Mouse (Mus musculus) midbrain, embryonic 10.5 days (tissue): ENCODE results near the gene Bid. TPM values are rescaled to one million over a fixed set of nuclear protein-coding genes. Genes with fewer than 3 reads are reported as not detected.
A peak's percentile ranks its signal among the peaks of the same experiment; 100 is the strongest.
"Not testable (repeated sequence)": the region's sequence is repeated elsewhere in the genome, so short reads cannot be mapped to it uniquely, and the experiment has no call there.

ENCODE experiments used
- DNase-seq: peaks from one replicate; pipeline ENCODE4 v3.0.0-alpha.2; 2017; ENCODE audit warnings: low spot score
- H3K27ac ChIP-seq: fragments of 300-500 bp; sonication (generic); replicated peaks from 2 replicates; pipeline ENCODE4 v1.5.1; 2016; ENCODE audit warnings: mild to moderate bottlenecking
- H3K27me3 ChIP-seq: fragments of 300-500 bp; sonication (generic); 2 replicates; pipeline ENCODE4 v1.6.1; 2016; ENCODE audit warnings: low read depth, mild to moderate bottlenecking; ENCODE audit not compliant: poor library complexity, severe bottlenecking
- H3K36me3 ChIP-seq: fragments of 300-500 bp; sonication (generic); 2 replicates; pipeline ENCODE4 v1.6.1; 2016; ENCODE audit warnings: mild to moderate bottlenecking, moderate library complexity
- H3K4me1 ChIP-seq: fragments of 300-500 bp; sonication (generic); 2 replicates; pipeline ENCODE4 v1.6.1; 2016
- H3K4me3 ChIP-seq: fragments of 300-500 bp; sonication (generic); 2 replicates; pipeline ENCODE4 v1.5.1; 2016; ENCODE audit warnings: mild to moderate bottlenecking, moderate library complexity
- H3K9me3 ChIP-seq: fragments of 300-500 bp; sonication (generic); replicated peaks from 2 replicates; pipeline ENCODE4 v1.6.1; 2016; ENCODE audit warnings: mild to moderate bottlenecking
- WGBS: fragments of 180-500 bp; shearing (Covaris S2); methylation state at CpG from one replicate; pipeline ENCODE4 v1.1.7; 2016; 5-methylcytosine and 5-hydroxymethylcytosine counted together
- polyA plus RNA-seq: library from polyadenylated mRNA; unstranded; fragments of >200 nt; fragmentation: Nextera tagmentation; extraction: Ambion mirVana; gene quantifications from 2 replicates; pipeline ENCODE4 v1.2.1, GENCODE M21; 2016

Gene Bid
- polyA plus RNA-seq, 1 experiment from 2014 or later: 16.6 TPM

DNA sequence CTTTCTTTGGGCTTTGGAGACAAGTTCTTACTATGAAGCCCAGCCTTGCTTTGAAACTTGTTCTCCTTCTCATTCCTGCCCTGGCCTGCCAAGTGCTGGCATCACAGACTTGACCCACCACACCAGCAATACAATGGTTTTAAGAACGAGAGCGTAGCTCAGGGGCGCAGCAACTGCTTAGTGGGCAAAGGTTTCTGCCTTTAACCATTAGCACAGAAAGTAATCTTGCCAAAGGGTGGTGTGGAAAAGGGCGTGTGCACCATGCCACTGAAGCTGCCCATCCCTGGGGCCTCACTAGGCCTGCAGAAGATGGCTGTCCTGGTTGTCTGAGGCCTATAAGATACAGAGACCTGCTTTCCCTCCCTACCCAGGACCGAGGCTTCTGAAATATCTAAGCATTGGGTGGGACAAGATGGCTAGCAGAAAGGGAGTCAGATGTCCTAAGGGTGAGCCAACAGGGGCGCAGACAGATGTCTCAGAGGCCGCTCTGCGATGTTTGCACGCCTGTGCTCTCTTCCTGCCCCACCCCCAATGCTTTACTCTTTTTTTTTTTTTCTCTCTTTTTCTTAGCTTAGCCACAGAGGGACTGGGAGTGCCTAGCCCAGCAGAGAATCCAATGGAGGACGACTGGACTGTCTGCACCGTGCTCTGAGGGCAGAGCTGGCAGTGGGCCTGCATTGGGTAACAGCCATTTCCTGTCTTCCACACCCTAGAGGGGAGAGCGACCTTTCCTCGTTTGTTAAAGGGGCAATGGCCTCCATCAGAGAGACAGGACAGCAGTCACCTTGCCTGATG is 5.2 kb downstream of the Bid start:
- Histone ChIP-seq H3K4me1 (peaks cover 15% of the 10 kb centered on the region), H3K27me3 (peaks cover 20% of the 10 kb centered on the region), H3K27ac (no peak overlapping the region), H3K9me3 (no peaks in the 10 kb centered on the region), H3K36me3 (no peaks in the 10 kb centered on the region), H3K4me3 (no peak overlapping the region)
- DNase-seq: no peak
- WGBS: 88% methylated on average over 13 of the region's 13 CpGs

DNA sequence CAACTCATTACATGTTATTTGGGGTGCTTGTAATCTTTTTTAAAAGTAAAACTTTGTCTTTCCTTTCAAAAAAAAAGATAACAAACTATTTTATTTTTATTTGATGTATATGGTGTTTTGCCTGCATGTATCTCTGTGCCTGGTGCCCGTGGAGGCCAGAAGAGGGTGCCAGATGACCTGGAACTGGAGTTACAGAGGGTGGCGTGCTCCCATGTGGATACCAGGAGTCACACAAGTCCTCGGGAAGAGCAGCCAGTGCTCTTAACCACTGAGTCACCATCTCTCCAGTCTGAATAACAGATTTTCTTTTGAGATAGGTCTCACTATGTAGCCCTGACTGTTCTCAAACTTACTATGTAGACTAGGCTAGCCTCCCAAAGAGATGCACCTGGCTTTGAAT is 7.2 kb downstream of the Bid start:
- WGBS: 92% methylated on average over 3 of the region's 3 CpGs
- H3K36me3 ChIP-seq: no peaks in the 10 kb centered on the region
- 0 out of 2 replicates have a peak, but pooled peaks cover 3% of the 10 kb centered on the region for H3K4me1 ChIP-seq
- no peak overlapping the region for H3K27ac ChIP-seq
- H3K4me3 ChIP-seq: no peak overlapping the region
- no peak for DNase-seq
- H3K27me3 ChIP-seq: peaks cover 1% of the 10 kb centered on the region
- no peaks in the 10 kb centered on the region for H3K9me3 ChIP-seq

DNA sequence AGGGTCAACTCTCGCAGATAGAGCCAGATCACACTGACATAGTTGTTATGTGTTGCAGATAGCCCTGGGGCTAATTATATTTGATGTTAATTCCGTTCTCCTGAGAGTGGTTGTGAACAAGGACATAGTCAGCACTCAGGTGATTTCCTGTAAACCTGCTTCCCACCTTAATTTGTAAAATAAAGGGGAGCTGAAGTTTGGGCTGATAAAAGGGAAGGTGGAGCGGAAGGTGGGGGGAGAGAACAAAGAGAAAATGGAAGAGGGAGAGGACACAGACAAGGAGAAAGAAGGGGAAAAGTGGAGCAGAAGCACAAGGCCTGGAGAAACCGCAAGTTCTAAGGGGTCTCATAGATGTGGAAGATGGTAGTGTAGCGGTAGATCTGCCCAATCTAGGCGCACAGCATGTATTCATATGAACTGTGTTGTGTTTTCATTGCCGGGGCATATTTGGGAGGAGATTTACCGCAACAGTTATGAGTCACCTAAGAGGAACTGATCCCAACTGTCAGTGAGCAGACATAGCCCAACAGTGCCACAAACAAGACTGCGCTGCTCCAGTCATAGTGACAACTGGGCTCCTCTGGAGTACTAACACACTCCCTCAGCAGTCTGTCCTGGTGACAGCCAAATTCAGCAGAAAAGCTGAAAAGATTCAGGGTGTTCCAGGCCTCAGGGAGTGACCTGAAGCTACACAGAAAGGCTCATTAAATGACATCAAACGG is 8.6 kb downstream of the Bid start:
- DNase-seq, H3K36me3 ChIP-seq, H3K27ac ChIP-seq, H3K27me3 ChIP-seq, H3K4me3 ChIP-seq, H3K4me1 ChIP-seq, H3K9me3 ChIP-seq: not testable (repeated sequence)
- WGBS: 91% methylated on average over 10 of the region's 10 CpGs

DNA sequence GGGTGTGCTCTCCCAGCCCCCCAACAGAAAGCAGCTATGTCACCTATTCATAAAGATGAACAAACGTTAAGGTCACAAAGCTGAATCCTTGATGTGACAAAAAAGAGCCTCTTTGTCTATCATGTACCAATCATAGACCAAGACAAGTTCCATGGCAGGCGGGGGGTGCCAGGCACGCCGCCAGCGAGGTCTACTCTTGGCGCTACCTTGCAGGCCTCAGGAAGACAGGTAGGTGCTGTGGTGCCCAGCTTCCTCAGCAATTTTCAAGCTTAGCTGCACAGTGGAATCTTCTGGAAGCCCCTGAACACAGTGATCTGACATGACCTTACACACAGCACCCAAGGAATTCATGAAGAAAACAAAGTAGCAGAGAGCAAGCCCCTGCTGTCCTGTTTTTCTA is 10.1 kb downstream of the Bid start:
- WGBS: 89% methylated on average over 6 of the region's 6 CpGs
- H3K27me3 ChIP-seq: no peaks in the 10 kb centered on the region
- no peak overlapping the region for H3K4me3 ChIP-seq
- H3K9me3 ChIP-seq: no peaks in the 10 kb centered on the region
- no peaks in the 10 kb centered on the region for H3K4me1 ChIP-seq
- no peak overlapping the region for H3K27ac ChIP-seq
- DNase-seq: no peak
- H3K36me3 ChIP-seq: no peaks in the 10 kb centered on the region

DNA sequence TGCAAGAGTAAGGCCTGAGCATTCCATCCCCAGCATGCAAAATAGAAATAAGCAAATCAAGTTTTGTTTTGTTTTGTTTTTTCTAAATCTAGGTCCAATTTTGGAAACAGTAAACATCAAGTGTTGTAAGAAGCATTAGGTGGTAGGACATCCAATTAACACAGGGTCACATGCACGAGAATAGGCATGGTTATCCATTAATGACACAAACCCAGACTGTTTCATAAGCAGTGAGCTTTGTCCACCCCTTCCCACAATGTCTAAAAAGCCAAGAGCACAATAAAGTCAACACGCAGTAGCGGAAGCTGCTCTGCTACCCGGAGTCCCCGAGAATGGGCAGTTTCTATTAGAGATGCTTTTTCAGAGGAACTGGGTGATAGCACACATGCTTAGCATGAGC is 11.5 kb downstream of the Bid start:
- Histone ChIP-seq H3K27ac (no peak overlapping the region), H3K27me3 (no peaks in the 10 kb centered on the region), H3K36me3 (no peaks in the 10 kb centered on the region), H3K4me1 (no peaks in the 10 kb centered on the region), H3K4me3 (no peak overlapping the region), H3K9me3 (no peaks in the 10 kb centered on the region)
- 87% methylated on average over 5 of the region's 5 CpGs for WGBS
- DNase-seq: no peak

DNA sequence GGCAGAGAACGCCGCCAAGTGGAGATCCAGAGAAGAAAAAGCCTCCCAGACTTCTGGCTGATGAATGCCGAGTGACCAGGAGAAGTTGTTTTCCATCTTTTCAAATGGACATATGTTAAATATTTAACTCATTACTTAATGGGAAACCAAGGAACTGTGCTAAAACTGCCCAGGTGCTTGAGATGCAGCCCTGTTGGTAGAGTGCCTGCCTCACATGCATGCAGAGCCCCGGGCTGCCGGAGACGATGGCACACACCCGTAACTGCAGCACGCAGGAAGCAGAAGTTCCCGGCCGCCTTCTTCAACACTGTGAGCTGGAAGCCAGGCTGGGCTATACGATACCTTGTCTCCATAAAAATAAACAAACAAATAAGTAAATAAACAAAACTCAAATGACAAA is 12.7 kb downstream of the Bid start:
- H3K27ac ChIP-seq: no peak overlapping the region
- no peak for DNase-seq
- no peaks in the 10 kb centered on the region for H3K9me3 ChIP-seq
- no peak overlapping the region for H3K4me3 ChIP-seq
- no peaks in the 10 kb centered on the region for H3K27me3 ChIP-seq
- no peaks in the 10 kb centered on the region for H3K36me3 ChIP-seq
- WGBS: 91% methylated on average over 11 of the region's 11 CpGs
- H3K4me1 ChIP-seq: no peaks in the 10 kb centered on the region

DNA sequence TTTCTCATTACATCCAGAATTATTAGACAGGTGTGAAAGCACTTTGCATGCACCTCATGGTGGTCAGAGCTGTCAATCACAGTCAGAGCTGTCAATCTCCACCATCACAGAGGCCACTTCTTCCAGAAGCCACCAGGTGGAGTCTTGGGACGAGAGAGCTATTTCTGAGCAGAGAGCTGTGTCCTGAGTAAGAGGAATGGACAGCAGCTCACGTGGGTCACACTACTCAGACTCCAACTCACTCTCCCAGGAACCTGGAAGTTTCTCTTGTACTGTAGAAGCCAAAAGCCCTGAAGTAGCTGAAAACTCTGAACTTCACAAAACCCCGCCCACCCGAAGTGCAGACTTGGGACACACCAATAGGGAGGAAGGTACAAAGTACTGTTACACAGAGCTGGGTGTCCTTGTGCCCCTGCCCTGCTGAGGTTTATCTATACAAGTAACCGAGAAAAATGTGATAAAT is 13.2 kb downstream of the Bid start:
- Histone ChIP-seq H3K4me3 (no peak overlapping the region), H3K36me3 (no peaks in the 10 kb centered on the region), H3K27ac (no peak overlapping the region), H3K4me1 (no peaks in the 10 kb centered on the region), H3K27me3 (no peaks in the 10 kb centered on the region), H3K9me3 (no peaks in the 10 kb centered on the region)
- WGBS: 55% methylated on average over 5 of the region's 5 CpGs
- DNase-seq: peak; percentile 51

DNA sequence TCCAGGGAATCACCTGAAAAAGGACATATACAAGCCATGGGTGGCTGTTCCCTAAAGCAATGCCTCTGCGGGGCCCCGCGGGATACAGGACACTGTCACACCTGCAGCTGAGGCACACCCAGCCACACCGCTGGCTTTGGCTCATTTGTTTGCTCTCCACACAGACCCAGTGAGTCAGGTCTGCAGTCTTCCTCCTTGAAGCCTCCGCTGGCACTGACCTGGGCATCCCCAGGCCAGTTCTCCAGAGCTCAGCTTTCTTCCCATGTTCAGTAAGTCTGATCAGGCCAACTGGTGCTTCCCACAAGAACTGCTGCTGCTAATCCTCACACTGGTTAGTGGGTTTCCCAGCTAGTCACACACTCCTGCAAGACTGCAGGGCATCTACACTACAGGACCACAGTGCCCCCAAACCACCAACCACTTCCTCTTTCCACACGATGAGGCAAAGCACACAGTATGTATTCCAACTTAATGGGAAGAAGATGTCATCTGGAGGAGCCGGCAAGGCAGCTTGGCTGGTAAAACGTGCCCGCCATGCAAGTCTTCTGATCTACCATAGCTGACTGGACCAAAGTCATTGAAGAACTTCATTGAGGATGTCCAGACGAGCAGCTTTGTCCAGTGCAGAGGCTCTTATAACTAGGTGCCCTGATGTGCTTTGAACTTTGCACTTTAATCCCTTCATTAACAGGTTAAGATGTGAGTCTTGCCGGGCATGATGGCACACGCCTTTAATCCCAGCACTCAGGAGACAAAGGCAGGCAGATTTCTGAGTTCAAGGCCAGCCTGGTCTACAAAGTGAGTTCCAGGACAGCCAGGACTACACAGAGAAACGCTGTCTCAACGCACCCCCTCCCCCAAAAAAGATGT is 14.6 kb downstream of the Bid start:
- WGBS: 90% methylated on average over 14 of the region's 14 CpGs
- Histone ChIP-seq H3K36me3 (no peaks in the 10 kb centered on the region), H3K9me3 (no peaks in the 10 kb centered on the region), H3K27ac (no peak overlapping the region), H3K4me3 (no peak overlapping the region), H3K27me3 (no peaks in the 10 kb centered on the region), H3K4me1 (no peaks in the 10 kb centered on the region)
- no peak for DNase-seq

DNA sequence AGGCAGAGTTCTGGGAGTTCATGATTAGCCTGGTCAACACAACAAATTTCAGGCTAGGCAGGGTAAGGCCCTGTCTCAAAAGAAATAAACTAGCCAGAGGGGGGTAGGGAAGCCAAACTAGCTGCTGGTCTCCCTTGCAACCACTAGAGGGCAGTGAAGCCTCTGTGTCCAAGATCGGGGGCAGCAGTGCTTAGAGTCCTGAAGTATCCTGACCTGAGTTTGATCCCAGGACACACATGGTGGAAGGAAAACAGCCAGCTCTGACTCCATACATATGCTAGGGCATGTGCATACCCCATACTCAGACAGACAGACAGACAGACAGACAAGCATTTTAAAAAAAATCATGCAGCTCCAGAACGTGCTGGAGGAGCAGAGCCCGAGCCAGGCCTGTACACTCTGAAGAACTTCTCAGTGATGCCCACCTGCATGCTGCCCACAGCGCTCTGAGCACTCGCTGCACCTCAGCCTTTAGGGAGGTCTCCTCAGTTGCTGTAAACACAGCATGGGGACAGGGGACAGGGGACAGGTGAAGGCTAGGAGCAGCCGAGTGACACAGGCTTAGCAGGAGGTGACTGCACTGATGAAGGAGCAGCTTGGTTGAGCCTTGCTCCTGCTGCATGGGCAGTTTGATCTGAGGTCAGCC is 18.3 kb downstream of the Bid start:
- Histone ChIP-seq H3K4me1 (no peaks in the 10 kb centered on the region), H3K27me3 (no peaks in the 10 kb centered on the region), H3K36me3 (peaks cover 22% of the 10 kb centered on the region), H3K9me3 (no peaks in the 10 kb centered on the region), H3K27ac (no peak overlapping the region), H3K4me3 (no peak overlapping the region)
- 71% methylated on average over 6 of the region's 6 CpGs for WGBS
- DNase-seq: peak; percentile 49

DNA sequence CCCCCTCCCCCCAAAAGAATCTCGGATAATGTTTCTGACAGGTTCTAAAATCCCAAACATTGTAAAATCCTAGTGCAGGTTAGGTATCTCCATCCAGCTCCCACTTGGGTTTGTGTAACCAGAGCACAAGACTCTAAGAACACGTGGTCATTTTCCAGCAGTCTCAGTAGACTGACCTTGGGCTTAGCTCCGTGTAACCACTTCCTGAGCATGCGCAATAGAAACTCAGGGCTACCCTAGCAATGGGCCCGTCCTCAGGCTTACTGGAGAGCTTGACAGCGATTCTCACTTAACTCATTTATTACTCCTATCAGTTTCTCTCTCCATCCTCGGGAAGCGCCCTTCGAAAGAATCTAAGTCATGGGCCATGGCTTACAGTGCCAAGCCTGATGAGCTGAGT is 22.1 kb downstream of the Bid start:
- H3K4me3 ChIP-seq: no peak overlapping the region
- no peaks in the 10 kb centered on the region for H3K4me1 ChIP-seq
- 89% methylated on average over 9 of the region's 9 CpGs for WGBS
- H3K27me3 ChIP-seq: no peaks in the 10 kb centered on the region
- H3K9me3 ChIP-seq: no peaks in the 10 kb centered on the region
- H3K36me3 ChIP-seq: peaks cover 59% of the 10 kb centered on the region
- no peak overlapping the region for H3K27ac ChIP-seq
- DNase-seq: no peak

DNA sequence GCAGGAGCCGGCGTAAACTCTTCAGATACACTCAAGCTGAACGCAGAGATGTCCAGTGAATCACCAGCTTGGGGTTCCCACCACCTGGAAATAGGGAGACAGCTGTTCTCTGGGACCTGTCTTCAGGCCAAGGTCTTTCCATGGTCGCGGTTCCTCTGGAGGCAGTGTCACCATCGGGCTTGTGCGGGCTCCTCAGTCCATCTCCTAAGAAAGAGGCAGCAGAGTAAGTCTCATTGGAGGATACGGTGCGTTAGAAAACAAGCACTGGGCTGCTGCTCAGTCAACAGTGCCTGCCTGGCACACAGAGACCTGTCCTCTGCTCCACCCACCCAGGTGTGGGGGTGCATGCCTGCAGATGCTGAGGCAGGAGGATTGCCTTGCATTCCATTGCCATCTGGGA is 22.6 kb downstream of the Bid start:
- DNase-seq: no peak
- 95% methylated on average over 9 of the region's 9 CpGs for WGBS
- Histone ChIP-seq H3K4me3 (no peak overlapping the region), H3K9me3 (no peaks in the 10 kb centered on the region), H3K4me1 (no peaks in the 10 kb centered on the region), H3K36me3 (peaks cover 64% of the 10 kb centered on the region), H3K27me3 (no peaks in the 10 kb centered on the region), H3K27ac (no peak overlapping the region)

DNA sequence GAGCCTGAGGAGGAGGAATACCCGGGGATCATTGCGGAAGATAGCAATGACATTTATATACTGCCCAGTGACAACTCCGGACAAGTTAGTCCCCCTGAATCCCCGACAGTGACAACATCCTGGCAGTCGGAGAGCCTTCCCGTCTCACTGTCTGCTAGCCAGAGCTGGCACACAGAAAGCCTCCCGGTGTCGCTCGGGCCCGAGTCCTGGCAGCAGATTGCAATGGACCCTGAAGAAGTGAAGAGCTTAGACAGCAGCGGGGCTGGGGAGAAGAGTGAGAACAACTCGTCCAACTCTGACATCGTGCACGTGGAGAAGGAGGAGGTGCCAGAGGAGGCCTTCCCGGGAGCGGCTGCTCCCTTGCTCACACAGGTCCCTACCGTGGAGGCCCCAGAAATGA is 30.0 kb downstream of the Bid start:
- no peak for DNase-seq
- Histone ChIP-seq H3K27me3 (no peaks in the 10 kb centered on the region), H3K9me3 (peaks cover 8% of the 10 kb centered on the region), H3K4me3 (no peak overlapping the region), H3K36me3 (peaks cover 91% of the 10 kb centered on the region), H3K27ac (no peak overlapping the region), H3K4me1 (no peaks in the 10 kb centered on the region)
- WGBS: 92% methylated on average over 17 of the region's 17 CpGs
